Mouse (Mus musculus) B cell, adult 62 days (primary cell): Measurements from ENCODE around the gene Zfp42. TPM values are rescaled to one million over a fixed set of nuclear protein-coding genes. Genes with fewer than 3 reads are reported as not detected.

Source experiments
- total RNA-seq: library from RNA; stranded (reverse); gene quantifications from 4 replicates; pipeline ENCODE4 v1.2.4, GENCODE M21; 2023

Gene Zfp42
- total RNA-seq, result not detected in 4 replicates

GRCm38 (mm10) chr8:43306896-43307295 lies at the start of gene Zfp42:
Gene Zfp42 (minus strand): TSS chr8:43306980.

Other genes with a start within 250 kb of the Zfp42 start
- gene Triml1, start 165.5 kb downstream of the Zfp42 start, total RNA-seq, result not detected in 4 replicates
- gene Triml2, start 126.4 kb downstream of the Zfp42 start, total RNA-seq, result not detected in 4 replicates
- gene Adam26b, start 221.1 kb upstream of the Zfp42 start, total RNA-seq, result not detected in 4 replicates